ENCODE assay signal across 18 mouse cellular contexts in the genomic region with DNA sequence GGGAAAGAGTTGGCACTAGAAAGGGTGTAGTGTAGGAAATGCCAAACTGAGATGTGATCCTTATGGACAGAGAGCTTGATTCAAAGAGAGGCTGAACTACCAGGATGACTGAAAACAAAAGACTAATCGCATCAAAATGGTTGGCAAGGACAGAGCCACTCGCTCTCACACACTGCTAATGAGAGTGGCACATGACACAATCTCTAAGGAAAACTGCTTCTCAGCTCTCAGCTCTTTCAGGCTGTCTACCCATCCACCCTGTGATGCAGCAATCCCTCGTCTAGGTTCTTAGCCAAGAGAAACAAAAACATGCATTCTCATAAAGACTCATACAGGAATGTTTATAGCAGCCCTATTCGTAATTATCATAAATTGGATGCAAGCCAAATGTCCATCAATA.
DNase-seq lines count a peak whose midpoint lies in the region; ATAC-seq lines count a peak whose summit lies in the region.
"Had no signal": no experiment of that assay in that cellular context is flagged by ENCODE, and none has a peak within 500 bp of the region (broad histone marks: within the 10 kb centered on the region; RNA-seq: fewer than 3 reads in every experiment).

No protein-coding gene starts in this region.

- 0 out of 2 replicates have a peak, but pooled peaks cover 5% of the 10 kb centered on the region for H3K4me1 ChIP-seq in kidney, embryonic 16.5 days (ENCODE audit: insufficient read depth, low read length)
- H3K4me1 ChIP-seq in kidney, embryonic 14.5 days (ENCODE audit: control insufficient read depth, insufficient read depth, low read length), result no peaks in the 10 kb centered on the region
- peaks cover 16% of the 10 kb centered on the region for H3K4me1 ChIP-seq in forebrain, embryonic 15.5 days
- H3K4me1 ChIP-seq: megakaryocyte, embryonic 14.5 days had no signal

- H3K27me3 ChIP-seq in kidney, embryonic 16.5 days (ENCODE audit: insufficient read depth, low read length), result no peaks in the 10 kb centered on the region
- no peaks in the 10 kb centered on the region for H3K27me3 ChIP-seq in kidney, embryonic 14.5 days (ENCODE audit: control insufficient read depth, insufficient read depth, low read length)
- no peaks in the 10 kb centered on the region for H3K27me3 ChIP-seq in forebrain, embryonic 15.5 days
- H3K27me3 ChIP-seq: limb, embryonic 13.5 days; megakaryocyte, embryonic 14.5 days had no signal

- H3K36me3 ChIP-seq in kidney, embryonic 16.5 days (ENCODE audit: insufficient read depth, low read length), result no peaks in the 10 kb centered on the region
- no peaks in the 10 kb centered on the region for H3K36me3 ChIP-seq in kidney, embryonic 14.5 days (ENCODE audit: control insufficient read depth, insufficient read depth, low read length)
- no peaks in the 10 kb centered on the region for H3K36me3 ChIP-seq in forebrain, embryonic 15.5 days
- H3K36me3 ChIP-seq: limb, embryonic 13.5 days had no signal

- peak; percentile 46; the same call in 1 of the 2 replicates for ATAC-seq in kidney, embryonic 16.5 days (ENCODE audit: low FRiP score, low TSS enrichment)
- ATAC-seq in kidney, embryonic 14.5 days (ENCODE audit: low FRiP score, low TSS enrichment), result no peak
- peak; percentile 84 for ATAC-seq in forebrain, embryonic 15.5 days (replicated peaks)

- WGBS in kidney, embryonic 16.5 days, result 58% methylated on average over 4 of the region's 4 CpGs
- 72% methylated on average over 4 of the region's 4 CpGs for WGBS in kidney, embryonic 14.5 days
- WGBS in forebrain, embryonic 15.5 days, result 22% methylated on average over 4 of the region's 4 CpGs

- no peak overlapping the region for H3K9ac ChIP-seq in kidney, embryonic 16.5 days (replicated peaks; ENCODE audit: low read length)
- H3K9ac ChIP-seq in kidney, embryonic 14.5 days (ENCODE audit: low read depth, low read length), result no peak overlapping the region
- H3K9ac ChIP-seq in forebrain, embryonic 15.5 days (replicated peaks), result no peak overlapping the region
- H3K9ac ChIP-seq: limb, embryonic 13.5 days had no signal

- no peak overlapping the region for H3K4me2 ChIP-seq in kidney, embryonic 16.5 days (replicated peaks; ENCODE audit: low read depth, low read length)
- no peak overlapping the region for H3K4me2 ChIP-seq in kidney, embryonic 14.5 days (replicated peaks; ENCODE audit: low read depth, low read length)
- H3K4me2 ChIP-seq in forebrain, embryonic 15.5 days (replicated peaks), result no peak overlapping the region
- H3K4me2 ChIP-seq: limb, embryonic 13.5 days had no signal

- H3K4me3 ChIP-seq in kidney, embryonic 16.5 days (ENCODE audit: low read length), result no peak overlapping the region
- no peak overlapping the region for H3K4me3 ChIP-seq in kidney, embryonic 14.5 days (ENCODE audit: low read length)
- H3K4me3 ChIP-seq in forebrain, embryonic 15.5 days, result no peak overlapping the region
- H3K4me3 ChIP-seq: erythroblast, embryonic 14.5 days; gastrocnemius, adult 2 months; heart, adult 2 months; left cerebral cortex, adult 2 months; limb, embryonic 13.5 days; megakaryocyte, embryonic 14.5 days had no signal

- peak; percentile 75 for DNase-seq in retina, postnatal 1 day
- DNase-seq in retina, embryonic 14.5 days (ENCODE audit: low spot score), result no peak
- no peak for DNase-seq in left cerebral cortex, adult 18-20 months (ENCODE audit: low spot score in 2 of 2)
- no peak for DNase-seq in heart, adult 11 months
- DNase-seq: adrenal gland, postnatal 25 days; cerebellum, postnatal 10 days; embryo, embryonic 11 days; gastrocnemius, adult 2 months; heart, adult 2 months; kidney, adult 9 months; thymus, adult 18-20 months had no signal

- H3K27ac ChIP-seq in kidney, embryonic 16.5 days (ENCODE audit: low read length), result no peak overlapping the region
- H3K27ac ChIP-seq in kidney, embryonic 14.5 days (ENCODE audit: low read depth, low read length), result no peak overlapping the region
- H3K27ac ChIP-seq in forebrain, embryonic 15.5 days (replicated peaks), result no peak overlapping the region
- H3K27ac ChIP-seq: gastrocnemius, adult 2 months; heart, adult 2 months; left cerebral cortex, adult 2 months; limb, embryonic 13.5 days had no signal

- H3K9me3 ChIP-seq in kidney, embryonic 16.5 days (ENCODE audit: low read length), result no peaks in the 10 kb centered on the region
- H3K9me3 ChIP-seq in kidney, embryonic 14.5 days (ENCODE audit: control insufficient read depth, low read length), result no peaks in the 10 kb centered on the region
- H3K9me3 ChIP-seq in forebrain, embryonic 15.5 days, result no peaks in the 10 kb centered on the region
- H3K9me3 ChIP-seq: limb, embryonic 13.5 days had no signal
